Mouse (Mus musculus) layer of hippocampus, adult 9-11 months (tissue): ENCODE measurements around the gene Gpr4.

Experiments
- DNase-seq: peaks from one replicate; pipeline ENCODE4 v3.0.0; 2022

Gene Gpr4

GRCm38 (mm10) chr7:19211996-19212755, at the start of gene Gpr4:
Gene Gpr4, plus strand, starts transcription at chr7:19212538.
- DNase-seq, result no peak

GRCm38 (mm10) chr7:19162928-19163327, 49.4 kb upstream of the Gpr4 start:
- DNase-seq, result no peak

GRCm38 (mm10) chr7:19163752-19164151, 48.6 kb upstream of the Gpr4 start:
- no peak for DNase-seq

- no peak for DNase-seq
Observed at GRCm38 (mm10) chr7:19164189-19164588, 48.1 kb upstream of the Gpr4 start.

- no peak for DNase-seq
Observed at GRCm38 (mm10) chr7:19164978-19165377, 47.4 kb upstream of the Gpr4 start.

- DNase-seq, result no peak
Observed at GRCm38 (mm10) chr7:19165656-19166423, 46.5 kb upstream of the Gpr4 start, which contains the start of gene Gipr. Gene Gipr, minus strand, starts transcription at chr7:19166127.

- no peak for DNase-seq
Observed at GRCm38 (mm10) chr7:19166990-19167389, 45.3 kb upstream of the Gpr4 start.

GRCm38 (mm10) chr7:19169506-19169905, 42.8 kb upstream of the Gpr4 start:
- no peak for DNase-seq

- peak; percentile 70 for DNase-seq
Observed at GRCm38 (mm10) chr7:19170142-19170541, 42.2 kb upstream of the Gpr4 start.

- DNase-seq, result no peak
Observed at GRCm38 (mm10) chr7:19171831-19172230, 40.5 kb upstream of the Gpr4 start.

GRCm38 (mm10) chr7:19172874-19173273, 39.5 kb upstream of the Gpr4 start:
- peak; percentile 83 for DNase-seq

GRCm38 (mm10) chr7:19175708-19176515, 36.4 kb upstream of the Gpr4 start, which contains the start of gene Eml2:
Gene Eml2, plus strand, starts transcription at chr7:19176421.
- DNase-seq, result peak; percentile 95

GRCm38 (mm10) chr7:19176516-19176947, 35.8 kb upstream of the Gpr4 start:
- no peak for DNase-seq

- DNase-seq, result no peak
Observed at GRCm38 (mm10) chr7:19177216-19177615, 35.1 kb upstream of the Gpr4 start.

GRCm38 (mm10) chr7:19178035-19178434, 34.3 kb upstream of the Gpr4 start:
- peak; percentile 68 for DNase-seq

- DNase-seq, result peak; percentile 74
Observed at GRCm38 (mm10) chr7:19178443-19179092, 33.8 kb upstream of the Gpr4 start.

GRCm38 (mm10) chr7:19179173-19179572, 33.2 kb upstream of the Gpr4 start:
- DNase-seq, result peak; percentile 67

- DNase-seq, result no peak
Observed at GRCm38 (mm10) chr7:19179936-19180335, 32.4 kb upstream of the Gpr4 start.

- no peak for DNase-seq
Observed at GRCm38 (mm10) chr7:19180862-19181429, 31.4 kb upstream of the Gpr4 start.

- DNase-seq, result no peak
Observed at GRCm38 (mm10) chr7:19184250-19184649, 28.1 kb upstream of the Gpr4 start.

GRCm38 (mm10) chr7:19184758-19185157, 27.6 kb upstream of the Gpr4 start:
- no peak for DNase-seq

GRCm38 (mm10) chr7:19194676-19195075, 17.7 kb upstream of the Gpr4 start:
- DNase-seq, result no peak
